Mouse (Mus musculus): ENCODE data around the gene Ttc39b. TPM values are rescaled to one million over a fixed set of nuclear protein-coding genes. Genes with fewer than 3 reads are reported as not detected.

Gene Ttc39b
- polyA plus RNA-seq, 1 experiment: 20.8 TPM

GRCm38 (mm10) chr4:83323201-83323903 lies 703 bp downstream of the Ttc39b start:
- TF ChIP-seq CTCF (IDR thresholded peaks at IDR 0.05; ENCODE audit: extremely low read depth, insufficient read depth, low read length) (no peak), POLR2A (IDR thresholded peaks at IDR 0.05; ENCODE audit: extremely low read depth, insufficient read depth, low read length) (no peak)
- peak overlapping the region; percentile 47 for H3K4me3 ChIP-seq (ENCODE audit: insufficient read depth, low read length)
- 0 out of 2 replicates have a peak, but pooled peaks cover 2% of the 10 kb centered on the region for H3K4me1 ChIP-seq (ENCODE audit: control insufficient read depth, insufficient read depth, low read length)
- peak overlapping the region; percentile 76 for H3K27ac ChIP-seq (ENCODE audit: insufficient read depth, low read length)

GRCm38 (mm10) chr4:83319736-83320135 lies 4.3 kb downstream of the Ttc39b start:
- no peak overlapping the region for H3K4me3 ChIP-seq (ENCODE audit: insufficient read depth, low read length)
- H3K27ac ChIP-seq (ENCODE audit: insufficient read depth, low read length): no peak overlapping the region
- H3K4me1 ChIP-seq (ENCODE audit: control insufficient read depth, insufficient read depth, low read length): 0 out of 2 replicates have a peak, but pooled peaks cover 2% of the 10 kb centered on the region
- TF ChIP-seq POLR2A (IDR thresholded peaks at IDR 0.05; ENCODE audit: extremely low read depth, insufficient read depth, low read length) (no peak), CTCF (IDR thresholded peaks at IDR 0.05; ENCODE audit: extremely low read depth, insufficient read depth, low read length) (no peak)

GRCm38 (mm10) chr4:83318758-83319157 lies 5.3 kb downstream of the Ttc39b start:
- Histone ChIP-seq H3K4me1 (ENCODE audit: control insufficient read depth, insufficient read depth, low read length) (0 out of 2 replicates have a peak, but pooled peaks cover 2% of the 10 kb centered on the region), H3K27ac (ENCODE audit: insufficient read depth, low read length) (no peak overlapping the region), H3K4me3 (ENCODE audit: insufficient read depth, low read length) (no peak overlapping the region)
- TF ChIP-seq POLR2A (IDR thresholded peaks at IDR 0.05; ENCODE audit: extremely low read depth, insufficient read depth, low read length): no peak
- TF ChIP-seq CTCF (IDR thresholded peaks at IDR 0.05; ENCODE audit: extremely low read depth, insufficient read depth, low read length): no peak

GRCm38 (mm10) chr4:83317826-83318348 lies 6.2 kb downstream of the Ttc39b start:
- TF ChIP-seq CTCF (IDR thresholded peaks at IDR 0.05; ENCODE audit: extremely low read depth, insufficient read depth, low read length): no peak
- TF ChIP-seq POLR2A (IDR thresholded peaks at IDR 0.05; ENCODE audit: extremely low read depth, insufficient read depth, low read length): no peak
- Histone ChIP-seq H3K4me3 (ENCODE audit: insufficient read depth, low read length) (no peak overlapping the region), H3K4me1 (ENCODE audit: control insufficient read depth, insufficient read depth, low read length) (no peaks in the 10 kb centered on the region), H3K27ac (ENCODE audit: insufficient read depth, low read length) (no peak overlapping the region)

- H3K4me1 ChIP-seq (ENCODE audit: control insufficient read depth, insufficient read depth, low read length): no peaks in the 10 kb centered on the region
- TF ChIP-seq CTCF (IDR thresholded peaks at IDR 0.05; ENCODE audit: extremely low read depth, insufficient read depth, low read length) (no peak), POLR2A (IDR thresholded peaks at IDR 0.05; ENCODE audit: extremely low read depth, insufficient read depth, low read length) (no peak)
- no peak overlapping the region for H3K4me3 ChIP-seq (ENCODE audit: insufficient read depth, low read length)
- H3K27ac ChIP-seq (ENCODE audit: insufficient read depth, low read length): no peak overlapping the region
These were observed 7.3 kb downstream of the Ttc39b start for GRCm38 (mm10) chr4:83316718-83317117.

- H3K4me1 ChIP-seq (ENCODE audit: control insufficient read depth, insufficient read depth, low read length): no peaks in the 10 kb centered on the region
- H3K27ac ChIP-seq (ENCODE audit: insufficient read depth, low read length): peak overlapping the region; percentile 79; the same call in 1 of the 2 replicates
- no peak overlapping the region for H3K4me3 ChIP-seq (ENCODE audit: insufficient read depth, low read length)
- TF ChIP-seq CTCF (IDR thresholded peaks at IDR 0.05; ENCODE audit: extremely low read depth, insufficient read depth, low read length) (no peak), POLR2A (IDR thresholded peaks at IDR 0.05; ENCODE audit: extremely low read depth, insufficient read depth, low read length) (no peak)
These were observed 8.1 kb downstream of the Ttc39b start for GRCm38 (mm10) chr4:83315930-83316329.

- Histone ChIP-seq H3K4me1 (ENCODE audit: control insufficient read depth, insufficient read depth, low read length) (no peaks in the 10 kb centered on the region), H3K27ac (ENCODE audit: insufficient read depth, low read length) (peak overlapping the region; percentile 79; the same call in 1 of the 2 replicates), H3K4me3 (ENCODE audit: insufficient read depth, low read length) (peak overlapping the region; percentile 17; the same call in 1 of the 2 replicates)
- TF ChIP-seq POLR2A (IDR thresholded peaks at IDR 0.05; ENCODE audit: extremely low read depth, insufficient read depth, low read length) (no peak), CTCF (IDR thresholded peaks at IDR 0.05; ENCODE audit: extremely low read depth, insufficient read depth, low read length) (no peak)
These were observed 8.9 kb downstream of the Ttc39b start for GRCm38 (mm10) chr4:83314922-83315881.

GRCm38 (mm10) chr4:83314261-83314793 lies 9.7 kb downstream of the Ttc39b start:
- no peak overlapping the region for H3K27ac ChIP-seq (ENCODE audit: insufficient read depth, low read length)
- TF ChIP-seq CTCF (IDR thresholded peaks at IDR 0.05; ENCODE audit: extremely low read depth, insufficient read depth, low read length) (no peak), POLR2A (IDR thresholded peaks at IDR 0.05; ENCODE audit: extremely low read depth, insufficient read depth, low read length) (no peak)
- H3K4me1 ChIP-seq (ENCODE audit: control insufficient read depth, insufficient read depth, low read length): no peaks in the 10 kb centered on the region
- no peak overlapping the region for H3K4me3 ChIP-seq (ENCODE audit: insufficient read depth, low read length)

GRCm38 (mm10) chr4:83312336-83312735 lies 11.7 kb downstream of the Ttc39b start:
- TF ChIP-seq CTCF (IDR thresholded peaks at IDR 0.05; ENCODE audit: extremely low read depth, insufficient read depth, low read length) (no peak), POLR2A (IDR thresholded peaks at IDR 0.05; ENCODE audit: extremely low read depth, insufficient read depth, low read length) (no peak)
- Histone ChIP-seq H3K4me1 (ENCODE audit: control insufficient read depth, insufficient read depth, low read length) (no peaks in the 10 kb centered on the region), H3K4me3 (ENCODE audit: insufficient read depth, low read length) (no peak overlapping the region), H3K27ac (ENCODE audit: insufficient read depth, low read length) (no peak overlapping the region)
